9 mouse cellular contexts compared by ENCODE assay signal in the genomic region with DNA sequence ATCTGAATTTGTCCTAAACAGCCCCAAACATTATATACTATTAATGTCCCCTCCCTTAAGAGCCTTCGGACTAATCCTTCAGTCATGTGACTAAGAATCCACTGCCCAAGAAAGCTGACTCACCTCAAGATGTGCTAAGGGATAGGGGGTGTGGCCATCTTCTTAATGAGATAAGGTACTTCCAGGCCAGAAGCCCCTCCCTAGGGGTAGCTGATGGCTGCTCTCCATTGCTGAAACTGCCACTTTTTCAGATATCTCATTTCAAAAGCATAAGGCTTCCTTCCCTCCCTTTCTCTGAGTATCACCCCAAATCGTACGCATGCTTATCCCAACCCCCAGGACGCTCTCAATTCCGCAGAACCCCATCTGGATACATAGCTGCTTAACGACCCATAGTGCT. TPM values are rescaled to one million over a fixed set of nuclear protein-coding genes. Genes with fewer than 3 reads are reported as not detected.
DNase-seq lines count a peak whose midpoint lies in the region; ATAC-seq and TF ChIP-seq lines count a peak whose summit lies in the region.
"Had no signal": no experiment of that assay in that cellular context is flagged by ENCODE, and none has a peak within 500 bp of the region (broad histone marks: within the 10 kb centered on the region; RNA-seq: fewer than 3 reads in every experiment).

No protein-coding gene starts in this region.

- H3K27me3 ChIP-seq in heart, embryonic 10.5 days (ENCODE audit: insufficient read depth, poor library complexity, severe bottlenecking), result no peaks in the 10 kb centered on the region
- no peaks in the 10 kb centered on the region for H3K27me3 ChIP-seq in erythroblast, embryonic 14.5 days (ENCODE audit: control insufficient read depth)
- H3K27me3 ChIP-seq in liver, embryonic 13.5 days, result no peaks in the 10 kb centered on the region
- no peaks in the 10 kb centered on the region for H3K27me3 ChIP-seq in thymus, adult 2 months (ENCODE audit: control insufficient read depth, insufficient read depth, low read length)

- peak overlapping the region; percentile 93 for H3K27ac ChIP-seq in heart, embryonic 10.5 days
- peak overlapping the region; percentile 98 for H3K27ac ChIP-seq in liver, embryonic 13.5 days
- no peak overlapping the region for H3K27ac ChIP-seq in thymus, adult 2 months (ENCODE audit: control insufficient read depth, insufficient read depth, low read length)

- no peak for TF ChIP-seq CTCF in thymus, adult 2 months (IDR thresholded peaks at IDR 0.05; ENCODE audit: borderline replicate concordance, control insufficient read depth, extremely low read depth, insufficient read depth, low read length, poor library complexity)

- no peak for DNase-seq in heart, embryonic 10.5 days (ENCODE audit: low spot score)
- no peak for DNase-seq in heart, postnatal 10 days
- peak; percentile 91 for DNase-seq in 416B (ENCODE audit: low read depth)
- peak; percentile 80 for DNase-seq in liver, embryonic 13.5 days
- no peak for DNase-seq in thymus, adult 2 months

- intact Hi-C loops in heart, postnatal 10 days (cut with DNase I), result no loop called here

- peak overlapping the region; percentile 84 for H3K4me3 ChIP-seq in heart, embryonic 10.5 days
- peak overlapping the region; percentile 79 for H3K4me3 ChIP-seq in erythroblast, embryonic 14.5 days (replicated peaks)
- H3K4me3 ChIP-seq in liver, embryonic 13.5 days (replicated peaks), result peak overlapping the region; percentile 95
- H3K4me3 ChIP-seq in thymus, adult 2 months (ENCODE audit: control insufficient read depth, insufficient read depth, low read length), result no peak overlapping the region

- H3K36me3 ChIP-seq in heart, embryonic 10.5 days, result peaks cover 41% of the 10 kb centered on the region
- peaks cover 60% of the 10 kb centered on the region for H3K36me3 ChIP-seq in erythroblast, embryonic 14.5 days (ENCODE audit: control insufficient read depth)
- peaks cover 43% of the 10 kb centered on the region for H3K36me3 ChIP-seq in liver, embryonic 13.5 days
- H3K36me3 ChIP-seq in thymus, adult 2 months (ENCODE audit: control insufficient read depth, insufficient read depth, low read length), result no peaks in the 10 kb centered on the region

- peak overlapping the region; percentile 97 for H3K4me2 ChIP-seq in liver, embryonic 13.5 days

- 73% methylated on average over 6 of the region's 6 CpGs for WGBS in heart, embryonic 10.5 days
- 19% methylated on average over 6 of the region's 6 CpGs for WGBS in liver, embryonic 13.5 days (ENCODE audit: insufficient replicate concordance)
- 92% methylated on average over 6 of the region's 6 CpGs for WGBS in thymus, adult 2 months

- no peak for TF ChIP-seq POLR2A in thymus, adult 2 months (IDR thresholded peaks at IDR 0.05; ENCODE audit: control insufficient read depth, extremely low read depth, insufficient read depth, low read length, poor library complexity)

- peaks cover 23% of the 10 kb centered on the region for H3K4me1 ChIP-seq in heart, embryonic 10.5 days
- H3K4me1 ChIP-seq in erythroblast, embryonic 14.5 days (ENCODE audit: control insufficient read depth), result peaks cover 61% of the 10 kb centered on the region
- peaks cover 57% of the 10 kb centered on the region for H3K4me1 ChIP-seq in liver, embryonic 13.5 days (replicated peaks)
- H3K4me1 ChIP-seq in thymus, adult 2 months (replicated peaks; ENCODE audit: control insufficient read depth, insufficient read depth, low read length), result peaks cover 6% of the 10 kb centered on the region

- ATAC-seq in liver, embryonic 13.5 days (ENCODE audit: low read depth), result peak; percentile 82
- ATAC-seq in frontal cortex, adult (ENCODE audit: low TSS enrichment), result no peak
- ATAC-seq in monocyte, adult 5-6 weeks (replicated peaks; ENCODE audit: insufficient number of reproducible peaks, low FRiP score, low TSS enrichment, poor library complexity, severe bottlenecking), result no peak
- ATAC-seq: lung, postnatal 0 days had no signal

- H3K9ac ChIP-seq in liver, embryonic 13.5 days, result peak overlapping the region; percentile 98

- no peaks in the 10 kb centered on the region for H3K9me3 ChIP-seq in heart, embryonic 10.5 days
- no peaks in the 10 kb centered on the region for H3K9me3 ChIP-seq in erythroblast, embryonic 14.5 days (ENCODE audit: control insufficient read depth, low read length)
- H3K9me3 ChIP-seq in liver, embryonic 13.5 days (replicated peaks), result no peaks in the 10 kb centered on the region

RNA-seq across cellular contexts. Expression of a gene that starts 1.6 kb away (rescaled TPM):
- 163 and 198 TPM in 2 replicates for polyA plus RNA-seq in heart, embryonic 10.5 days (2016; fragmentation: Nextera tagmentation; extraction: Ambion mirVana)
- total RNA-seq in heart, postnatal 10 days (2021), result 100 to 1,000 TPM; 144 to 151 TPM
- 54.7 and 66.6 TPM in 2 replicates for polyA plus RNA-seq in erythroblast, embryonic 14.5 days (2012)
- 110 and 127 TPM in 2 replicates for polyA plus RNA-seq in liver, embryonic 13.5 days (2015; fragmentation: Nextera tagmentation; extraction: Ambion mirVana)
- 204 and 216 TPM in 2 replicates for polyA plus RNA-seq in thymus, adult 2 months (2012; rRNA removed)
- 128 to 251 TPM (median 142 TPM) in 3 replicates for total RNA-seq in monocyte, adult 5-6 weeks (2017)

RNA-seq across cellular contexts. Expression of a gene that starts 17.5 kb away (rescaled TPM):
- polyA plus RNA-seq in heart, embryonic 10.5 days (2016; fragmentation: Nextera tagmentation; extraction: Ambion mirVana), result 28.2 and 31.2 TPM in 2 replicates
- total RNA-seq in heart, postnatal 10 days (2021), result 10 to 100 TPM; 24.5 to 45.4 TPM
- 543 and 840 TPM in 2 replicates for polyA plus RNA-seq in erythroblast, embryonic 14.5 days (2012)
- 180 and 197 TPM in 2 replicates for polyA plus RNA-seq in liver, embryonic 13.5 days (2015; fragmentation: Nextera tagmentation; extraction: Ambion mirVana)
- polyA plus RNA-seq in thymus, adult 2 months (2012; rRNA removed), result 27.6 and 35.3 TPM in 2 replicates
- total RNA-seq in monocyte, adult 5-6 weeks (2017), result 204 to 390 TPM (median 221 TPM) in 3 replicates

RNA-seq across cellular contexts. Expression of a gene that starts 17.6 kb away (rescaled TPM):
- 0.59 and 0.64 TPM in 2 replicates for polyA plus RNA-seq in heart, embryonic 10.5 days (2016; fragmentation: Nextera tagmentation; extraction: Ambion mirVana)
- total RNA-seq in heart, postnatal 10 days (2021), result 1 to 10 TPM; 4.1 to 5.6 TPM
- 0.42 and 1.0 TPM in 2 replicates for polyA plus RNA-seq in erythroblast, embryonic 14.5 days (2012)
- polyA plus RNA-seq in liver, embryonic 13.5 days (2015; fragmentation: Nextera tagmentation; extraction: Ambion mirVana), result 0.43 and 0.52 TPM in 2 replicates
- 9.7 and 12.3 TPM in 2 replicates for polyA plus RNA-seq in thymus, adult 2 months (2012; rRNA removed)
- 0.10 TPM in 1 of 3 replicates, not detected in the others for total RNA-seq in monocyte, adult 5-6 weeks (2017)

RNA-seq across cellular contexts. Expression of a gene that starts 20.0 kb away (rescaled TPM):
- polyA plus RNA-seq in heart, embryonic 10.5 days (2016; fragmentation: Nextera tagmentation; extraction: Ambion mirVana), result 5.8 and 6.1 TPM in 2 replicates
- 1 to 10 TPM; 4.7 to 6.0 TPM for total RNA-seq in heart, postnatal 10 days (2021)
- 0.01 and 0.02 TPM in 2 replicates for polyA plus RNA-seq in erythroblast, embryonic 14.5 days (2012)
- 2.0 and 2.2 TPM in 2 replicates for polyA plus RNA-seq in liver, embryonic 13.5 days (2015; fragmentation: Nextera tagmentation; extraction: Ambion mirVana)
- 2.3 and 2.4 TPM in 2 replicates for polyA plus RNA-seq in thymus, adult 2 months (2012; rRNA removed)
- total RNA-seq in monocyte, adult 5-6 weeks (2017), result 7.0 to 8.3 TPM (median 7.5 TPM) in 3 replicates

RNA-seq across cellular contexts. Expression of a gene that starts 21.9 kb away (rescaled TPM):
- polyA plus RNA-seq in heart, embryonic 10.5 days (2016; fragmentation: Nextera tagmentation; extraction: Ambion mirVana), result not detected in 2 replicates
- total RNA-seq in heart, postnatal 10 days (2021), result 1 to 10 TPM; 2.2 to 2.5 TPM
- not detected in 2 replicates for polyA plus RNA-seq in erythroblast, embryonic 14.5 days (2012)
- polyA plus RNA-seq in liver, embryonic 13.5 days (2015; fragmentation: Nextera tagmentation; extraction: Ambion mirVana), result not detected in 2 replicates
- polyA plus RNA-seq in thymus, adult 2 months (2012; rRNA removed), result not detected in 2 replicates
- not detected in 3 replicates for total RNA-seq in monocyte, adult 5-6 weeks (2017)
- polyA plus RNA-seq: lung, postnatal 0 days had no signal

Comparison
In these comparisons a context has a peak if more than half of its experiments do, and no peak if none do; other contexts are left out.
1. DNase-seq: peak in 416B (single experiment) and liver, embryonic 13.5 days (single experiment); none in heart, embryonic 10.5 days (single experiment), heart, postnatal 10 days (0 of 2) and thymus, adult 2 months (single experiment).